Mouse (Mus musculus): ENCODE data around the gene Lysmd4. TPM values are rescaled to one million over a fixed set of nuclear protein-coding genes. Genes with fewer than 3 reads are reported as not detected.

Gene Lysmd4
- total RNA-seq, 4 experiments from 2014 or later = 12.1 to 13.8 (median 12.5) TPM

DNA sequence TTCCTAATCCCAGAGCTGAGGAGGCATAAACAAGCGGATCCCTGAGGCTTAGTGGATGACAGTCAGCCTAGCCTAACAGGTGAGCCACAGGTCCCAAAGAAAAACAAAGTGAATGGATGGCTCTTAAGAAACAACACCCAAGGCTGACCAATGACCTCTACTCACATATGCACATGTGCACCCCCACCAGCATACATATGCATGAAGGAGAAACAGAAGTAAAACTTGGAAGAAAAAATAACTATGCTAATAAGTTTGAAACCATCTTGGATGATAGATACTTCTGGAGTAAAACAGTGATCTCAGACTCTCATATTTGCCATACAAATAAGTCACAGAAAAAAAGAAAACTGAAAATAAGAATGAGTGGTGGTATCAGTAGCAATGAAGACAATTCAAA lies 122.1 kb downstream of the Lysmd4 start:
- no peak for DNase-seq

DNA sequence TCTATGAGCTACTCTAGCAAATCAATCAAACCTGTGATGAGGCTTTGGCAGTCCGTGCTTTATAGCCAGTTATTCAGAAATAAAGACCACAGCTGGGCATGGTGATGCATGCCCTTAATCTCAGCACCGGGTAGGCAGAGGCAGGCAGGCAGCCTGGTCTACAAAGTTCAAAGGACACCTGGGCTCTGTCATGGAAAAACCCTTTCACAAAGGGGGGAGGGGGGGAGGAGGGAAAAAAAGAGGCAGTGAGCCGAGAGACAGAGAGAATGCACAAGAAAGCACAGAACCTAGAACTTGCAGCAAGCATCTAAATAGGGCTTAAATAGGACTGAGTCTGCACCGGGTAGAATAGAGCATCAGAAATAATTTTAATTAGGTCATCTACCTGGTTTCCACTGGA lies 130.6 kb downstream of the Lysmd4 start:
- DNase-seq = no peak

DNA sequence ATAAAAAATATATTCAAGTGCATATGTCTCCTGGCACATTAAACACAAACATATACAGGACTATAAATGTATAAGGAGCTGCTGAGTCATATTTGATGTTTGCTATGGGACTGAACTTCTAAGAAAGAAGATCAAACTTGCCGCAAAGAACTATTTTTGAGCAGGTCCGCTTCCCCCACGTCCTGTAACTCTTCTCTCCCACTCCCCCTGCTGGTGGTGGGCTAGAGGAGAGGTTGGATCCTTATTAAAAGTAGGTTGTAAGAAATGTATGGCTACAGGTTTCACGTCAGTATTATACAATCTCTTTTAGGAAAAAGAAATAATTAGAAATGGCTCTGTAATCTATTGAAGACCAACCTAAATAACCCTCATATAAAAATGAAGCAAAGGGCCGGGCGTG lies 131.3 kb downstream of the Lysmd4 start:
- no peak for DNase-seq

DNA sequence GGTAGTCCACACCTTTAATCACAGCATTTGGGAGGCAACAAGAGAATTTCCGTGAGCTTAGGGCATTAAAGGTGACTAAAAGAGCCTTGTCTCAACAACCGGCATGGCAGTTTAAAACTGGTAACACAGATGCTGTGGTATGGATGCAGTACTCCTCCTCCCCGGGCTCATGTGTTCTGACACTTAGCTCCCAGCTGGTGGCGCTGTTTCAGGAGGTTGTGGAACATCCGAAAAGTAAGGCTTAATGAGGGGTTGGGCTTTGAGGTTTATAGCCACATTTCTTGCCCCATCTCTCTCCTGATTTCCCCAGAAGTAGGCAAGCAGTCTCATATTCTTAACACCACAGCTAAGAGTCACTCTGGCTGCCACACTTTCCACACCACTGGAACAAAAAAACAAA lies 133.5 kb downstream of the Lysmd4 start:
- DNase-seq = no peak

Other genes starting within 250 kb of the Lysmd4 start
- gene Mef2a, start 150.3 kb downstream of the Lysmd4 start, total RNA-seq (2022) = 10 to 100 TPM; 47.9 to 76.3 (median 63.2) TPM